Mouse (Mus musculus) thymus, postnatal 14 days (tissue): Measurements from ENCODE around the gene V1rd19.
"Not testable (repeated sequence)": the region's sequence is repeated elsewhere in the genome, so short reads cannot be mapped to it uniquely, and the experiment has no call there.

Experiments used
- DNase-seq: peaks from one replicate; pipeline ENCODE4 v3.0.0; 2021

Gene V1rd19

GRCm38 (mm10) chr7:24001391-24001790 lies at the start of gene V1rd19:
Gene V1rd19, plus strand, starts transcription at chr7:24001691.
- DNase-seq: no peak

- peak; percentile 13 for DNase-seq
Observed at GRCm38 (mm10) chr7:23968044-23968443, 33.4 kb upstream of the V1rd19 start.

- not testable (repeated sequence) for DNase-seq
Observed at GRCm38 (mm10) chr7:23974315-23974714, 27.2 kb upstream of the V1rd19 start, which contains the start of gene Vmn1r181. Gene Vmn1r181, plus strand, starts transcription at chr7:23974615.

GRCm38 (mm10) chr7:24052660-24053304 lies 51.3 kb downstream of the V1rd19 start, which contains the start of gene Vmn1r183:
Gene Vmn1r183, plus strand, starts transcription at chr7:24053254.
- no peak for DNase-seq
